Mouse (Mus musculus): Measurements from ENCODE around the gene Zfp592. TPM values are rescaled to one million over a fixed set of nuclear protein-coding genes. Genes with fewer than 3 reads are reported as not detected.
A peak's percentile ranks its signal among the peaks of the same experiment; 100 is the strongest.

Zfp592 gene
- polyA plus RNA-seq, 1 experiment from 2014 or later: 16.1 TPM

DNA sequence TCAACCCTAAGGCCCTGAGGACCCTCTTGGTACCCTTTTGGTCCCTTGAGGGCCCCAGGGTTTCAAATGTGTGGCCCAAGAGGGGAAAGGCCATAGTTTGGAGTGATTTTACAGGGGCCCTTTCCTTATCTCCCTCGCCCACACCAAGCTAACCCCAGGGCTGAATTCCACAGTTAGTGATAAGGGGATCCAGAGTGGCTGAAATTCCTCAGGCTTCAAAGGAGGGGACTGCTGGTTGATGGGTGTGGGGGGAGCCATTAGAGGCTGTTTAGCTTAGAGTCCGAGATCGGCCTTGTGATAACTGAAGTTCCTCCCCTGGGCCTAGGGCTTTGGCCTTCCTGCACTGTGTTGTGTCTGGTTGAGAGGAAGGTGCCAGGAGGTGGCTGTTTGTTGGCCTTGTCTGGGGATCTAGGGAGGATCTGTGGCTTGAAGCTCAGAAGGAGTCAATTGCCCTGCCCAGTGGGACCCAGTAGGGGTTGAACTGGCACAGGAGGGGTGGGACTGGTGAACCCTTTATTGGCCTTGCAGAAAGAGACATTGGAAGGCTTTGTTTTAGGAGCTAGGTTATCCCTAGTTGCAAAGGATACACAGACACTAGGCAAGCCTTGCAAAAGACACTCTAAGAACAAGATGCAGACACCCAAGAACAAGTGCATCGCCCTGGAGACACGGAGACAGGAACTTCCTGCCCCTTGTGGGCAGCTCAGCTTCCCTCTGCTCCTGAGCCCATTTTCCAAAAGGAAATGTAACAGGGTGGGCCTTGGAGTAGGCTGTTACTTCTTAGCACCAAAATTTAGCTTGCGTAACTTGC, 64.6 kb downstream of the Zfp592 start:
- Histone ChIP-seq H3K4me1 (ENCODE audit: control insufficient read depth, insufficient read depth, low read length) (peaks cover 29% of the 10 kb centered on the region), H3K27ac (ENCODE audit: low read depth, low read length) (no peak overlapping the region; the same call in 1 of the 2 replicates), H3K4me3 (ENCODE audit: low read length) (no peak overlapping the region), H3K9me3 (ENCODE audit: control insufficient read depth, low read length) (no peaks in the 10 kb centered on the region), H3K9ac (ENCODE audit: low read depth, low read length) (peak overlapping the region; percentile 18; the same call in 1 of the 2 replicates), H3K4me2 (replicated peaks; ENCODE audit: low read depth, low read length) (peak overlapping the region; percentile 24; the same call in 1 of the 2 replicates), H3K27me3 (ENCODE audit: control insufficient read depth, insufficient read depth, low read length) (no peaks in the 10 kb centered on the region), H3K36me3 (ENCODE audit: control insufficient read depth, insufficient read depth, low read length) (no peaks in the 10 kb centered on the region)
- peak; percentile 34; the same call in 1 of the 2 replicates for ATAC-seq (ENCODE audit: low FRiP score, low TSS enrichment)
- WGBS: 60% methylated on average over 6 of the region's 6 CpGs

- no peak for ATAC-seq (ENCODE audit: low FRiP score, low TSS enrichment)
- Histone ChIP-seq H3K36me3 (ENCODE audit: control insufficient read depth, insufficient read depth, low read length) (no peaks in the 10 kb centered on the region), H3K27ac (ENCODE audit: low read depth, low read length) (no peak overlapping the region), H3K9ac (ENCODE audit: low read depth, low read length) (no peak overlapping the region), H3K27me3 (ENCODE audit: control insufficient read depth, insufficient read depth, low read length) (no peaks in the 10 kb centered on the region), H3K4me3 (ENCODE audit: low read length) (no peak overlapping the region), H3K4me2 (replicated peaks; ENCODE audit: low read depth, low read length) (no peak overlapping the region), H3K4me1 (ENCODE audit: control insufficient read depth, insufficient read depth, low read length) (peaks cover 29% of the 10 kb centered on the region), H3K9me3 (ENCODE audit: control insufficient read depth, low read length) (no peaks in the 10 kb centered on the region)
- 25% methylated on average over 9 of the region's 9 CpGs for WGBS
These were observed 65.3 kb downstream of the Zfp592 start for GRCm38 (mm10) chr7:81058712-81059154.

- no peak overlapping the region for H3K9ac ChIP-seq (ENCODE audit: low read depth, low read length)
- no peak for ATAC-seq (ENCODE audit: low FRiP score, low TSS enrichment)
- H3K27ac ChIP-seq (ENCODE audit: low read depth, low read length): no peak overlapping the region
- H3K27me3 ChIP-seq (ENCODE audit: control insufficient read depth, insufficient read depth, low read length): no peaks in the 10 kb centered on the region
- 58% methylated on average over 5 of the region's 5 CpGs for WGBS
- no peak overlapping the region for H3K4me2 ChIP-seq (replicated peaks; ENCODE audit: low read depth, low read length)
- no peaks in the 10 kb centered on the region for H3K9me3 ChIP-seq (ENCODE audit: control insufficient read depth, low read length)
- no peaks in the 10 kb centered on the region for H3K36me3 ChIP-seq (ENCODE audit: control insufficient read depth, insufficient read depth, low read length)
- H3K4me1 ChIP-seq (ENCODE audit: control insufficient read depth, insufficient read depth, low read length): peaks cover 29% of the 10 kb centered on the region
- no peak overlapping the region for H3K4me3 ChIP-seq (ENCODE audit: low read length)
These were observed 65.9 kb downstream of the Zfp592 start for GRCm38 (mm10) chr7:81059388-81059787.

DNA sequence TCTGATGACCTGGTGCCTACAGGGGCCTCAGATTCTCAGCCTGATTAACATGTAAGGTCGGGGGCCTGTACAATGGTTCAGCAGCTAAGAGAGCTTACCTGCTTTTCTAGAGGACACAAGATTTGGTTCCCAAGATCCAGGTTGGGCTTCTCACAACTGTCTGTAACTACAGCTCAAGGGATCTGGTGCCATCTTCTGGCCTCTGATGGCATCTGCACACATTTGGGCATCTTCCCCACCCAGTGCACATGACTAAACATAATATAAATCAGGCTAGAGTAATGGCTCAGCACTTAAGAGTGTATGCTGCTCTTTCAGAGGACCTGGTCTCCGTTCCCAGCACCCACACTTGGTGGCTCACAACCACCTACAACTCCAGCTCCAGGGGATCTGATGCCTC, 67.4 kb downstream of the Zfp592 start:
- Histone ChIP-seq H3K9me3 (ENCODE audit: control insufficient read depth, low read length) (no peaks in the 10 kb centered on the region), H3K27me3 (ENCODE audit: control insufficient read depth, insufficient read depth, low read length) (no peaks in the 10 kb centered on the region), H3K9ac (ENCODE audit: low read depth, low read length) (no peak overlapping the region), H3K27ac (ENCODE audit: low read depth, low read length) (no peak overlapping the region), H3K4me3 (ENCODE audit: low read length) (no peak overlapping the region), H3K36me3 (ENCODE audit: control insufficient read depth, insufficient read depth, low read length) (no peaks in the 10 kb centered on the region), H3K4me2 (replicated peaks; ENCODE audit: low read depth, low read length) (no peak overlapping the region), H3K4me1 (ENCODE audit: control insufficient read depth, insufficient read depth, low read length) (peaks cover 29% of the 10 kb centered on the region)
- 76% methylated on average over 2 of the region's 2 CpGs for WGBS
- no peak for ATAC-seq (ENCODE audit: low FRiP score, low TSS enrichment)

- WGBS: 65% methylated on average over 11 of the region's 11 CpGs
- Histone ChIP-seq H3K27ac (ENCODE audit: low read depth, low read length) (no peak overlapping the region), H3K36me3 (ENCODE audit: control insufficient read depth, insufficient read depth, low read length) (no peaks in the 10 kb centered on the region), H3K9me3 (ENCODE audit: control insufficient read depth, low read length) (no peaks in the 10 kb centered on the region), H3K4me1 (ENCODE audit: control insufficient read depth, insufficient read depth, low read length) (peaks cover 19% of the 10 kb centered on the region), H3K9ac (ENCODE audit: low read depth, low read length) (no peak overlapping the region), H3K4me2 (replicated peaks; ENCODE audit: low read depth, low read length) (no peak overlapping the region), H3K27me3 (ENCODE audit: control insufficient read depth, insufficient read depth, low read length) (no peaks in the 10 kb centered on the region), H3K4me3 (ENCODE audit: low read length) (no peak overlapping the region)
- ATAC-seq (ENCODE audit: low FRiP score, low TSS enrichment): no peak
These were observed 68.5 kb downstream of the Zfp592 start for GRCm38 (mm10) chr7:81061936-81062335.

GRCm38 (mm10) chr7:81063332-81063731, 69.9 kb downstream of the Zfp592 start:
- H3K9me3 ChIP-seq (ENCODE audit: control insufficient read depth, low read length): no peaks in the 10 kb centered on the region
- H3K9ac ChIP-seq (ENCODE audit: low read depth, low read length): no peak overlapping the region
- H3K4me3 ChIP-seq (ENCODE audit: low read length): no peak overlapping the region
- no peak for ATAC-seq (ENCODE audit: low FRiP score, low TSS enrichment)
- WGBS: 69% methylated on average over 9 of the region's 9 CpGs
- H3K27ac ChIP-seq (ENCODE audit: low read depth, low read length): no peak overlapping the region
- H3K4me2 ChIP-seq (replicated peaks; ENCODE audit: low read depth, low read length): no peak overlapping the region
- no peaks in the 10 kb centered on the region for H3K27me3 ChIP-seq (ENCODE audit: control insufficient read depth, insufficient read depth, low read length)
- H3K4me1 ChIP-seq (ENCODE audit: control insufficient read depth, insufficient read depth, low read length): peaks cover 6% of the 10 kb centered on the region; the same call in 1 of the 2 replicates
- no peaks in the 10 kb centered on the region for H3K36me3 ChIP-seq (ENCODE audit: control insufficient read depth, insufficient read depth, low read length)

DNA sequence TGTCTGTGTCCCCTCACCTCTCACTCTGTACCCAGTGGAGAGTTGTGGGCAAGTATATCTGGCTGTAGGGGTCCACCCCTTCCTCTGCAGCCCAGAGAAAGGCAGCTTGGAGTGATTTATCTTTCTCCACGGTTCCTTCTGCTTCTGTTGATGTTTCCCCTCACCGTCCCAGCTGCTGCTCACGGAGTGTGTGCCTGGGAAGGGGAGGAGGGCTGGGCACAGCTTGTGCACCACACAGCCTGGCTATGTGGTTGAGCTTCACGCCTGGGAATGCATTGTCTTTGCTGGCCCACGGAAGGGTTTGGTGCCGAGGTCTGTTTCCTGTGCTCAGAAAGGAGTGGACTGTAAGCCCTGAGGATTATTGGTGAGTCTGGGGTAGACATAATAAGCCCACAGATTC, 73.2 kb downstream of the Zfp592 start:
- peak overlapping the region; percentile 7; the same call in 1 of the 2 replicates for H3K27ac ChIP-seq (ENCODE audit: low read depth, low read length)
- H3K4me3 ChIP-seq (ENCODE audit: low read length): no peak overlapping the region
- ATAC-seq (ENCODE audit: low FRiP score, low TSS enrichment): peak; percentile 39; the same call in 1 of the 2 replicates
- H3K4me2 ChIP-seq (replicated peaks; ENCODE audit: low read depth, low read length): no peak overlapping the region
- H3K36me3 ChIP-seq (ENCODE audit: control insufficient read depth, insufficient read depth, low read length): no peaks in the 10 kb centered on the region
- H3K27me3 ChIP-seq (ENCODE audit: control insufficient read depth, insufficient read depth, low read length): no peaks in the 10 kb centered on the region
- no peaks in the 10 kb centered on the region; the same call in 1 of the 2 replicates for H3K4me1 ChIP-seq (ENCODE audit: control insufficient read depth, insufficient read depth, low read length)
- H3K9ac ChIP-seq (ENCODE audit: low read depth, low read length): no peak overlapping the region
- no peaks in the 10 kb centered on the region for H3K9me3 ChIP-seq (ENCODE audit: control insufficient read depth, low read length)
- 23% methylated on average over 6 of the region's 6 CpGs for WGBS

DNA sequence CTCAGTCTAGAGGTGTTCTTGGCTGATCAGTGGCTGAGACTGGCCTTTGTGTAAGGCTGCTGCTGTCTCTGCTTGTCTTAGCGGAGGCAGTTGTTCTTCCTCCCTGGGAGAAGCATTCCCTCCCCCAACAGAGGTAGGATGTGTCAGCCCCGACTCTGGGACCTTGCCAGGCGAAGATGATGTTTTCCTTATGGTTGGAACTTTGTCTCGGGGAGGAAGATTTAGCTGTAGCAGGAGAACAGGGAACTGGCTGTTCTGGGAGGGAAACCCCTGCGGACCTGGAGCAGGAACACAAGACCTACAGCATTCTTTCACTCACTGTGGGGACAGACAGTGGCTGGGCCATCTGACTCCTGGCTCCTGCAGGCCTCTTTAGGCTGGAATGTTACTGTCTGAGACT, 79.0 kb downstream of the Zfp592 start:
- H3K4me1 ChIP-seq (ENCODE audit: control insufficient read depth, insufficient read depth, low read length): peaks cover 10% of the 10 kb centered on the region
- 33% methylated on average over 5 of the region's 5 CpGs for WGBS
- ATAC-seq (ENCODE audit: low FRiP score, low TSS enrichment): no peak

DNA sequence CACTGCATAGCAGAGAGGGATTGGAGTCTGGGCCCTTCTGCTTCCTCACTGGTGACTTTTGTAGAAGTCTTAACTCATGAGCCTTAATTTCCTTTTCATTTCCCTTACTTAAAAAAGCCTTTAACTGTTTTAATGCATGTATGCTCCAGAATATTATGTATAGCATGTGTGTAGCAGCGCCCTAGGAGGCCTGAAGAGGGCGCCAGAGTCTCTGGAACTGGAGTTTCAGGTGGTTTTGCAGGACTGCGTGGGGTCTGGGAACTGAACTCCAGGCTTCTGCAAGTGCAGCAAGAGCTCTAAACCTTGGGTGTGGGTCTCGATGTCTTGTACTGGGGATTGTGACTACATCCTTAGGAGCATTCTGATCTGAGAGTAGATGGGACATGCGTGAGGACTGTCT, 79.8 kb downstream of the Zfp592 start:
- Histone ChIP-seq H3K4me2 (replicated peaks; ENCODE audit: low read depth, low read length) (no peak overlapping the region), H3K4me1 (ENCODE audit: control insufficient read depth, insufficient read depth, low read length) (peaks cover 10% of the 10 kb centered on the region), H3K9ac (ENCODE audit: low read depth, low read length) (no peak overlapping the region), H3K9me3 (ENCODE audit: control insufficient read depth, low read length) (no peaks in the 10 kb centered on the region), H3K27me3 (ENCODE audit: control insufficient read depth, insufficient read depth, low read length) (no peaks in the 10 kb centered on the region), H3K4me3 (ENCODE audit: low read length) (no peak overlapping the region), H3K27ac (ENCODE audit: low read depth, low read length) (no peak overlapping the region), H3K36me3 (ENCODE audit: control insufficient read depth, insufficient read depth, low read length) (no peaks in the 10 kb centered on the region)
- 92% methylated on average over 5 of the region's 5 CpGs for WGBS
- no peak for ATAC-seq (ENCODE audit: low FRiP score, low TSS enrichment)

More for the DNA sequence above, 79.0 kb downstream of the Zfp592 start:
- Histone ChIP-seq H3K27ac (ENCODE audit: low read depth, low read length) (no peak overlapping the region), H3K4me3 (ENCODE audit: low read length) (no peak overlapping the region), H3K36me3 (ENCODE audit: control insufficient read depth, insufficient read depth, low read length) (no peaks in the 10 kb centered on the region), H3K4me2 (replicated peaks; ENCODE audit: low read depth, low read length) (no peak overlapping the region), H3K27me3 (ENCODE audit: control insufficient read depth, insufficient read depth, low read length) (no peaks in the 10 kb centered on the region), H3K9me3 (ENCODE audit: control insufficient read depth, low read length) (no peaks in the 10 kb centered on the region), H3K9ac (ENCODE audit: low read depth, low read length) (no peak overlapping the region)

Data from kidney, embryonic 14.5 days (tissue).